Mouse (Mus musculus): ENCODE results near the gene Fer.

The Fer gene

DNA sequence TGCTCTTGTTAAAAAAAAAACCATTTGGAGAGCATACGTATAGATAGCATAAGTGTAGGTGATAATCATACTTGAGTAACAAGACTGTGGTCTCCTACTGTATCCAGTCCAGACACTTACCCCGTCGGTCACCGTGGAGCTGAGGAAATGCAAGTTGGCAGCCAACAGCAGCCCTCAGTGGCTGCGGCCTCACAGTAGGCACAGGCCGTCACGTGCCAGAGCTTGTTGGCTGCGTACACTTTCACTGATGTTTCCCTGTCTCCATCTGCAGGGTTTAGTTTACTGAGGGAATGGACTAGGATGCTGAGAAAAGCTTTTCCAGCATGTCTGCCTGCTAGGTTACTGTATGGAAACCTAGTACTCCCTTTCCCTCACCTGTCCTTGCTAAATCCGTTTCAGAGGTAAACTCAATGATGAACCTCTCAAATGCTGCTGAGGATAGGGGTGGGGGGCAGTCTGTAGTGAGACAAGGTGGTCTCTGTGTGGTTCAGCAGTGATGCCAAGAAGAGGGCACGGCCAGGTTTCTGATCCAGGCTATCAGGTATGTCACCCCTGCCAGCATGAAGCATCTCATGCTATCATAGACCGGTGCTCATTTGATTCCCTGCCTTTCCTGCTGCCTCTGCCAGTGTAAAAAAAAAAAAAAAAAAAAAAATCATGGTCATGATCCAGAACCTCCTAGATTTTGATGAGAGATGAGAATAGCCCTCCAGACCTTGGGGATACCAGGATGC is 224.2 kb downstream of the Fer start:
- no peak for DNase-seq (ENCODE audit: low read depth)

DNA sequence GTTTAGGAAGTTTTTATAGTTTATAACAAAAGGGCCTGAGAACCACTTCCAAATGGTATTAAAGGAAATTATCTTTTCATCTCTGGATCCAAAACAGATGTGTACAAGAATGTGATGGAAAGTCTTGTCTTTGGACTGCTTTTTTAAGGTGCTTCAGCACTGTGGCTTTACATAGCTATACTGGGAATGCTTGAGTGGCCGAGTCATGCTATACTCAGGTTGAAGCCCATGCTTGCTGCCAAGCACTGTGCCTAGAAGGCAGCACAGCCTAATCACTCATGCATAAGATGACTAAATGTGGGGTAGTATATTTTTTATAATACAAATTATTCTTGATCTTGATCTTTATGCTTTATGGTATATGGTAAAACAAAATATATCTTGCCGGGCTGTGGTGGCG is 225.0 kb downstream of the Fer start:
- no peak for DNase-seq (ENCODE audit: low read depth)

DNA sequence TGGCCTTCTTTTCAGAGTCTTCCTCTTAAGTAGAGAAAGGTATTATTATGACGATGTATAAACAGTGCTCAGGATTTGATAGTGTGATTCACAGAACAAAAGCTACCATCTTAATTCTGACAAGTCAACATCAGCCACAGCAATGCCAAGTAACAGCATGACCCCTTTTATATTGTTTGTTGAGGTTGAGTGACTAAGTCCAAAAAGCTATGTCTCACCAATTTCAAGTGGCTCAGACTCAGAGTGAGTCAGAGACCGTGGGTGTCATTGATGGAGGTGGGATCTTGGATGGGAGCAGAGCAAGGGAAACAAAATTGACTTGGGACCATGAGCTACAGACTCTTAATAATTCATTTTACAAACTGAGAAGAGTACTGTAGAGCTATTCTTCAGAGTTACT is 230.9 kb downstream of the Fer start:
- no peak for DNase-seq (ENCODE audit: low read depth)

DNA sequence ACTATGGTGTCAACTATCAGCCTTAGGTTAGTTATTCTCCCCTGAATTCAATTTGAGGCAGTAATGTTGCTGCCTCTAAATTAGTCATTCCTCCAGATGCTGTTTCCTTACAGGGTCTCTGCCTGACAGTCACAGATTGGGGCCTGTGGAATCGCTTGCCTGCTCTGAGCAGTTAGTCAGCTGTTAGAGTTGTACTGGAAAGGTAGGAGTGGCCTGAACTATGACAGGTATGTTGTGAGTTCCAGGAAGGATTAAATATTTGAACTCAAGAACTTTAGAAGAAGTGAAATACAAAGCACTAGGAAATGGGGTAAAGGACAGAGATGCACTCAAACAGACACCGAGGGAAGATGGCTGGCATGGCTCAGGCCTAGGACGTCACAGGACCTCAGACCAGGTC is 233.9 kb downstream of the Fer start:
- no peak for DNase-seq (ENCODE audit: low read depth)

DNA sequence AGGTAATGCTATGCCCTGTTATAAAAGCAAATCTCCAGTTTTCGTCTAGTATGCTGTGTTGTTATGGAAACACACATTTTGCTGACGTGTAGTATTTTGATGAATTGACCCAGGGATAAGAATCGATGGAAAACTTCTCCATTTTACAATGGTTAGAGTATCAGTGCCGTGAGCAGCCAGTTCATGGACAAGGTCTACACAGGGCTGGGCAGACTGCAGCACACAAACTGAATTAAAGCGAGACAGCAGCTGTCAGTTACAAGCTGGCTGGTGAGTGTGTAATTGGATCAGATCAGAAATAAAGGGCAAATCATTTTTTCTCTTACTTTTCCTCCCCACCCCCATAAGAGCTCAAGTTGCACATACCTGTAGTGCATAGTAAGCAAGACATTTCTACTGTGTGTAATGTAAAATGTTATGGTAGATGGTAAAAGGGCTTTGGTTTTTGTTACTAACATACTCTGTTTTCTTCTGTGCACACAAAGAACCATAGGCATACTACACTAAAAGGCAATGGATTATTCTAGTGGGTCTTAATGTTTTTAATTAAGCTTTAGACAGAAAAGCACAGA is 235.0 kb downstream of the Fer start:
- DNase-seq (ENCODE audit: low read depth), result no peak

DNA sequence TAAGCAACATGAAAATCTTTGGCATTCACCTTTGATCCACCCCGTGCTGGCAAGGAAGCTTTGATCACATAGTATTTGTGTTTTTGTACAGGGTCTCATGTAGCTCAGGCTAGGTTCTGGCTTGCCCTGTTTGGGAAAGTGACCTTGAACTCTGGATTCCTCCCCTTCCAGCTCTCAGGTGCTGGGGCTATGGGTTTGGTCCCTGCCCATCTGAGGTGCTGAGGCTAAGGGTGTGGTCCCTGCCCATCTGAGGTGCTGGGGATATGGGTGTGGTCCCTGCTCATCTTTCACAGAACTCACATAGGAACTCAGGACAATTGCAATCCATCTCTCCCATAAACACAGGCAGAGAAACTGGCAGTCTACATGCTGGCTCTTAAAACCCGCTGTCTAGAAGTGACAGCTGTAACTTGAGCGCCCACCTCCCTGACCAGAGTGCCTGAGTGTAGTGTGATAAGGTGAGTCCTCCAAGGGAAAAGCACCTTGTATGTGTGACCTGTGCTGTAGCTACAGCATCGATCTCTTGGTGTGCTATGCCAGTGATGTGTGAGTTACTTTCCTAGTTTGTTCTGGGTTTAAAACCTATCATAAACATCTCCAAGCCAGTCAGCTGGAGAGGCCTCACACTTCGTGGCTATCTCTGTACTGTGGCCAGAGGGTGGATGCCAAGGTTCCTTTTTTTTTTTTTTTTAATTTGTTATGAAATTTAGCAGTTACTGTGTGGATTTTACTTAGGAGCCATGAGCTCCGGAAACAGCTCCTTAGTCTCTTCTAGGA is 236.7 kb downstream of the Fer start:
- DNase-seq (ENCODE audit: low read depth), result no peak

DNA sequence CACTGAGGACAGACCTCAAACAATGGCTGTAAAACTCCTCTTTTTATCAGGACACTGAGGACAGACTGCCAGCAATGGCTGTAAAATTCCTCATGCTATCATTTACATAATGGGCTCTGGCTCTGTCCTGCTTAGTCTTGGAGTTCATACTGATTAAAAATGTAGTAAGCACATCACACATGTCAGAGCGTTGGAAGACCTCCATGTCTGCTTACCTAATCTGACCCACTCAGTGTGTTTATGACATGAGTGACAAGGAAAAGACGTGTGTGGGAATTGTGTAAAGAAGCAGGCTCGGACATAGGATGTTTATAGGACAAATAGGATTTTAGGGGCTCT is 237.3 kb downstream of the Fer start:
- no peak for DNase-seq (ENCODE audit: low read depth)

DNA sequence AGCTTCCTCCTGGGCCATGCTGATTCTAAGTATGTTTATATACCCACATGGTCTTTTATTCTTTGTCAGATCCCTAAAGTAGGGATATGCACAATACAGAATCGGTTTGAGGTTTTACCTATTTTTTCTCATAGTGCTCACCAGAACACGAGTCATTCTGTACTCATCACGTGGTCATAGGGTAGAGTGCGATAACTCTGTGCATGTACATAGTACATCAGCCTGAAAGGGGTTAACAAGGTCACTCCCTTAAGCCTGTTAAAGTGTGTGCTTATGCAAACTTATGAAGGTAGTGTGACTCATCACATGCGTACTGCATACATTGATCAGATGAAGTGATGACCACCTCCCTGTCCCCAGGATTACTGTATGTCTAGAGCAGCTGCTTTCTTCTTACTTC is 245.9 kb downstream of the Fer start:
- DNase-seq (ENCODE audit: low read depth), result no peak

DNA sequence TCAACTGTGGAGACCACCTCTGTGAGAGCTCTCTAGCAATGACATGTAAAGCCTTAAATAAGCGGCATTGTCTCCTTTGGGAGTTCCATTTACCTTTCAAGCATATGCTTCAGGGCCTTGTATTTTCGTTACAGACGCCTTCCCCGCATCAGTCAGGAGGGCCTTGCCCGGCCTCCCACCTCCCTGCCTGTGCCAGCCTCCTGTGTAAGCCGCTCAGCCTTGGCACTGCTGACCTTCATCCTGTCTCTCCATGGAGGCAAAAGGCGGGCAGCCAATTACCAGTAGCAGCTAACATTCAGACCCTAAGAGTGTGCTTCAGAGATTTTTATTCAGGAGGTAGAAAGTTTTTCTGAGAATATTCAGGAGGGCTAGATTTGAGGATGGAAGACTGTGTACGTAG is 247.0 kb downstream of the Fer start:
- DNase-seq (ENCODE audit: low read depth), result no peak

DNA sequence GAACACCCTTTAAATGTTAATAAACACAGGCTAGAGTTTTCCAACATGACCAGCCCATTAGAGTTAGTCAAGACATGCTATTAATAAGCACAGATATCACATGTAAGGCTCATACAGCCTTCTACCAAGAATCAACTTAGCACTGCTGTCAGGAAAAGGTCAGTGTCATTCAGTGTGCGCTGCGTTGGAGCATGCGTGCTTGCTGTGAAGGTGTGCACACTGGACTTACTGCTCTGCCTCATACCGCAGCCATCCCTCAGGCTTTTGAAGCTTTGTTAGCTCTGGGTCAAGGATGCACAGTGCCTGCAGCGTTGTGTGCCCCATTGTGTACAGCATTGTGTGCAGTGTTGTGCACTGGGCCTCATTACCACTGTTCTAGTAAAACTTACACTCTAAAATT is 250.8 kb downstream of the Fer start:
- no peak for DNase-seq (ENCODE audit: low read depth)

DNA sequence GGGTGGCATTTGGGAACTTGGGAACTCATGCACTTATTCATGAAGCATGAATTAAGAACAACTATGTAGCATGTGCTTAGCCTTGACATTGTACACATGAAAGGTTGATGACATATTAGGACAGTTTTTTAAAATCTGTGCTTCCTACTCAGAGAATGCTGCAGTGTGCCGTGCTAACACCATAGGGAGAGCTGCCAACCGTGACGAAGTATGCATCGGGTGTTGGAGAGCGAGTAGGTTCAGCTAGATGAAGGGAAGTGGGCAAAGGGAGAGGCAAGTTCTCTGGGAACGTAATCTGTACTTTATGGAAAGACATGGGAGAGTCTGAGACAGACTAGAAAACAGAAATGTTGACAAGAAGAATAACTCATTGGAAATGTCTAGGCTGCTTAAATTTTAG is 253.9 kb downstream of the Fer start:
- DNase-seq (ENCODE audit: low read depth), result no peak

DNA sequence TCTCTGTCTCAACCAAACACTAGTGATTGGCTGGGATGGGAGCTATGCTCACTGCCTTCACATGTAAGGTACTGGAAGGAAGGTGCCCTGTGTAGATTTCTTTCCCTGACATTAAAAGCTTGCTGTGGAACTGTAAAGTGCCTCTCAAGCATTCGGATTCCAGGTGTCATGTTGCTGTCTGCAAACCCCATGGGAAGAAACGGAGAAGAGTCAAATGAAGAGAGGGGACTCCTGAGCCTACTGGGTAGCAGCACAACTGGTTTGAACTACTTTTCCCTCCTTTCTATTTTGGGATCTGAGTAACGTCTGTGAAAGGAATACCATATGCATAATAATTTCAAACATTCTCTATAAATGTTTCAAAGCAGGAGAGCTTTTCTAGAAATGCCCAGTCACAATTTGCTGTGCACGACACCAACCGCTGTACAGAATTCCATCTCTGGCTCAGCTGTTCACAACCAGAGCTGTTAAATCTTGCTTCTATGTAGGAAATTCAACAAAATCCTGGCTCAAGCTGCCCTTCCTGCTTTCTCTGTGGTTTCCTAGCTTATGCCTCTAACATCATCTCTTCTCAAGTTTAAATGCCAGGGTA is 256.9 kb downstream of the Fer start:
- DNase-seq (ENCODE audit: low read depth), result no peak

DNA sequence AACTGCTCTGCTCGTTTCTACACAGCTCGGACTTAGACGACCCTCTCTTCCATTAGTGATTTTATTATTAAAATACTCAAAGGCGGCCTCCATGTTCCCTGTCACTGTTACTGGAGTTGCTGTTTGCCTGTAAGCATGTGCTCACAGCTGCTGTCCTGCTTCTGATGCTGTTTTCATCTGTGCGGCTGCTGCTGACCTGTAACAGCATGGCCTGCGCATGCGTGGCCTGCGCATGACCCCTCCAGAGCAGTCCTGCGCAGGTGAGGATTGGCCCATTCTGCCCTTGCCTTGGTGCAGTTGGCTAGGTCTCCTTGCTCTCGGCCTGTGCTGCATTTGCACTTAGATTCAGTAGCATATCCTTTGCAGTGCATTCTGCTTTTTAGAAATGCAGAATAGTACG is 259.7 kb downstream of the Fer start:
- DNase-seq (ENCODE audit: low read depth), result no peak

DNA sequence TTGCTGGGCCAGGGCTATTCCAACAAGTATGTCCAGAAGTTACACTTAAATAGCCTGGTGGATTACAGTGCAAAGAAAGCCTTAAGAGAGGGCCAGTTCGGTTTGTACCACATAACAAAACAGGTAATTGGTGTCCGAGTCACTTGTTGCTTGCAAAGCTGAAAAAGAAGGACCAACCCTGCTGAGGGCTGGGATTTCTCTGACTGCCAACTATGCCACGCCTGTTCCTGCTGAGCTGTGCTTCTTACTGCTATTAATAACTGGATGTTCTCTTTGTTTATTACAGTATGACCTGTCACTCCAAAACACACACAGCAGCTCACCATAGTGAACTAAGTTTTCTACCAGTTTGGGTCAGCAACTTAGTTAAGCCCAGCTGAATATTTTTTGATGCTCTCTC is 260.9 kb downstream of the Fer start:
- DNase-seq (ENCODE audit: low read depth), result no peak

DNA sequence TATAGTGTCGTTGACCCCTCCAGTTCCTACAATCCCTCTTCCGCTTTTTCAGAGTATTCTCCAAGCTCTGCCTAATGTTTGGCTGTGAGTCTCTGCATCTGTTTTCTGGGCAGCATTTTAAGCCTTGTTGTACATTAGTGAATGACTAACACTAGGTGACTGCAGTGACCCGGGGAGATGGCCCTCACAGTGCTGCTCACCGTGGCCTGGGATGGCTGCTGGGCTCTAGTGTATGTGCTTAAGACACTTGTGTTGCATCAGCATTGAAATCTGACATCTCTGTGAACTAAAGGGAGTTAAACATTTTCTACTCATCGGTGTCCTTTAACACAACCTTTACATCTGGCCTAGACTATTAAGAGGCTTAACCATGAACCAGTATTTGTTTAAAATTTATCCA is 264.0 kb downstream of the Fer start:
- no peak for DNase-seq (ENCODE audit: low read depth)

DNA sequence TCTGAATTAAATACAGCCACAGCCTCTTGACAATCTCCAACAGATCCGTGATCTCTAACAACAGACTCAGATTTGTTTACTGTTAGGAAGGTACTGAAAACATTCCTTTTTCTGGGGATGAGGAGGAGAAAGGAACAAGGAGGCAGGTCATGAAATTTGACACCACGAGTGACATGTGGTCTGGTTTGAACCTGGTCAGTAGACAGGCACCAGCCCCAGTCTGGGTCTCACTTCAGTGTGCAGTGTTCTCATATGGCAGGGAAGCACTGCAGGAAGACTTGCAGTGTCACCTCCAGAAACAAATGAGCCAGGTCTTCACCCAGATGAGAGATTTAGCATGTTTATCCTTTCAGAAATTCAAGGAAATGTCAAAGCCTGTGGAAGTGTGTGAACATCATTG is 266.9 kb downstream of the Fer start:
- no peak for DNase-seq (ENCODE audit: low read depth)

DNA sequence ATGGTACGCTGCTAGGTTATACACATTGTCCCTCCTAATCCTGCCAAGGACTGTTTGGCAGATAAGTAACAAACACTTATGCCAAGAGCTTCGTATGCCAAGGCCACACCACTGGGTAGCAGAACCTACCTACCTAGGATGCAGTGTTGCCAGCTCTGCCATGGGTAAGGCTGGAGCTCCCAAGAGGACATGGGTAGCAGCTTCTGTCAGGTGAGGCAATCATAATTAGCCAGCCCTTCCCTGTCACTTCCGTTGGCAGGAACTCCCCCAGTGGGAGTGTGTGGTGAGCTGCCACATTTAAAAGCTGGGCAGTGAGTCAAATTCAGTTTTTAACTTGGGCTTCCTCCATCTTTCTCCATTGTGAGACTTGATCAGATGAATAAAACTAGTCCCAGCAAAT is 267.5 kb downstream of the Fer start:
- no peak for DNase-seq (ENCODE audit: low read depth)

DNA sequence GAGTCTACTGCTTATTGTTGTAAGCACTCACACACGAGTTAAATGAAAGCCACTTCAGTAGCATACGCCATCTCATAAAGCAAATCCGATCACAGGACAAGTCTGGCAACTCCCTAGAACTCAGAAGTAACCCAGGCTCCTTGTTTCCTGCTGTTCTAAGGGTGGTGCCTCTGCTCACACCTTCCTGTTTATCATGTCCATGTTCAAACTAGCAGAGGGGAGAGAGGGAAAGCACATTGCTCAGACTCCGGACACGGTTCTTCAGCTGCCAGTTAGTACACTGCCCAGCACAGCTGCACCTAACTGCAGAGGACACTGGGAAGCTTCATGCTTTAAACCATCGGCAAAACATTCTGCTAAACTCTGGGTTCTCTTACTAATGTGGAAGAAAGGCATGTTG is 269.3 kb downstream of the Fer start:
- no peak for DNase-seq (ENCODE audit: low read depth)

DNA sequence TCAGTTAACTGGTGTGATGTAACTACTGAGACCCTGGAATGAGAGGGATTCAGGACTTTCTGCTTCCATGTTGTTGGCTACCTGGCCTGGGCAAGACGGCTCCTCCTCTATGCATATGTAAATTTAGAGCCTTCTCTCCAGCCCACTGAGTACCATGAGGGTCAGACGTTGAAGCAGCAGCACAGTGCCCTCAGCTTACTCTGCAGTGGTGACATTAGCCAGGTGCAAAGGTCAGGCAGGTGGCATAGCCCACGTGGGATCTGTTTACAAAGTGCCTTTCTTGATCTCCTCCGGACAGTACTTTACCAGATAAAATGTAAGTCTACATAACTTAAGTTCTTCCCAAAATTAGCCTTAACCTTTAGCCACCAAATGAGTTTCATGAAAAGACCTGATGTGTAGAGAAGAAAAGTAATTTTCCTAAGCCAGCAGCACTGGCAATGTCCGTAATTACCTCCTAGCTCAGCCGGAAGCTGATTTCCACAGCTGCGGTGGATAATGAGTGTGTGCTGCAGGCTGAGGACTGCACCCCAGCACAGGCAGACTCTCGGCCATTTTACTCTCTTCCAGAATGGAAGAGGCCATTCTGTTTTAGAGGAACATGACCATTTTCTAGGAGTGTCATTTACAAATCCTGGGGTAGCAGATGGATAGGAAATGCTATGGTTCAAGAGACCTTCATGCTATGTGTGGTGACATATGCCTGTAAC is 273.2 kb downstream of the Fer start:
- no peak for DNase-seq (ENCODE audit: low read depth)

DNA sequence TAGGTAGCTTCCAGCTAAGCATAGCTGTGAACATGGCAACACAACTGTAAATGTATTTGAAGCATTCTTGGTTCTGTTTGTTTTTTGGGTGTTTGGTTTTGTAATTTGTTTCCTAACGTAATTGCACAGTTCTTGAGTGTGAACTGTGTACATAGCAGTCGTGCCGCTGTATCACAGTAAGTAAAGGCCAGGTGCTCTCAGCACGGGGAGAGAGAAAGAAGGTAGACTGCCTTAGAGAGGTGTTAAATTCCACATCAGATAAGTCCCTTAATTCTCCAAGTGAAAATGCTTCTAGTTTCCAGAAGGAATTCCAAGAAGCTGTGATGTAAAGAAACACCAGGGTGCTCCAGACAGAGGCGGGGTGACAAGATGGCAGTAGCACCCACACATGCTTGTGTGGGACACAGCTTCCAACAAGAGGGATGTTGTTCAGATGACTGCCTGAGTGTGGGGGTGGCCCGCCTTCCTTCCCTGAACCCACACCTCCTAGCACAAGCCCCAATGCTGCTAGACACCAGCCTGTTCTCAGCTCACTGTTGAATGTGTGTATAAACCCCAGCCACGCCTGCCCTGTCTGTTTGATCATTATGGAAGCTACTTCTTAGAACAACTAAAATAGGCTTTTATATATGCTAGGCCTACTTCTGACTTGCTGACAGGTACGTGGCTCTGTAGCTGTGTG is 275.3 kb downstream of the Fer start:
- DNase-seq (ENCODE audit: low read depth), result no peak

DNA sequence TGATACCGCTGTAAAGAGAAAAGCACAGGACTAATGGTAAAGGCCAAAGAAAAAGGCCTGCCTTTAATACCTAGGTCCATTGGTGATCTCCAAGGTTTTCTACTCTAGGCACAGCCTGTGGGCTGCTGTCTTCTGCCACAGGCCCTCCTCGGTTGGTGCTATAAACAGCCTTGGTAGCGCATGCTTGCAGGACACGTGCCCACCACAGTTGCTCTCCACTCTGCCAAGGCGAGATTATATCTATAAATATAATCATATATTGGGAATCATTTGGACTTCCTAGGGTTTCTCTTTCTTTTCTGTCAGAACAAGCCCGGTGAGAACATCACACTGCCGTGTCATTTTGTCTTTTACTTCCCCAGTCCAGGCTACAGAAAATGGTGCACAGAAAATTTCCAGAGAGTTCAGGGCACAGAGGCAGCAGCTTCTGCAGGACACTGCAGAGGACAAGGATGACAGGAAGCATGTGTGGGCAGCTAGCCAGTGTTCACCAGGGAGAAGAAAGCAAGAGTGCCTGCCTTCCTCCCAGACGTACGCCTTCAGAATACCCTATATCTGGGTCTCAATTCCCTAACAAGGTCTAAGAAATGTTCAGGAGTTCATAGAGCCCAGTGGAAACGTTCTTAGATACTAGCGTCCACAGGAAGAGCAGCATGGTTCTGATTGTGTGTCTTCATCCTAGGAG is 276.5 kb downstream of the Fer start:
- no peak for DNase-seq (ENCODE audit: low read depth)
